Mouse (Mus musculus) brain, adult 2 months (tissue): ENCODE results near the gene Slc16a13.

Experiments
- DNase-seq: peaks from one replicate; pipeline ENCODE4 v3.0.0; 2011; ENCODE audit warnings: low read depth, low spot score

Slc16a13 gene

DNA sequence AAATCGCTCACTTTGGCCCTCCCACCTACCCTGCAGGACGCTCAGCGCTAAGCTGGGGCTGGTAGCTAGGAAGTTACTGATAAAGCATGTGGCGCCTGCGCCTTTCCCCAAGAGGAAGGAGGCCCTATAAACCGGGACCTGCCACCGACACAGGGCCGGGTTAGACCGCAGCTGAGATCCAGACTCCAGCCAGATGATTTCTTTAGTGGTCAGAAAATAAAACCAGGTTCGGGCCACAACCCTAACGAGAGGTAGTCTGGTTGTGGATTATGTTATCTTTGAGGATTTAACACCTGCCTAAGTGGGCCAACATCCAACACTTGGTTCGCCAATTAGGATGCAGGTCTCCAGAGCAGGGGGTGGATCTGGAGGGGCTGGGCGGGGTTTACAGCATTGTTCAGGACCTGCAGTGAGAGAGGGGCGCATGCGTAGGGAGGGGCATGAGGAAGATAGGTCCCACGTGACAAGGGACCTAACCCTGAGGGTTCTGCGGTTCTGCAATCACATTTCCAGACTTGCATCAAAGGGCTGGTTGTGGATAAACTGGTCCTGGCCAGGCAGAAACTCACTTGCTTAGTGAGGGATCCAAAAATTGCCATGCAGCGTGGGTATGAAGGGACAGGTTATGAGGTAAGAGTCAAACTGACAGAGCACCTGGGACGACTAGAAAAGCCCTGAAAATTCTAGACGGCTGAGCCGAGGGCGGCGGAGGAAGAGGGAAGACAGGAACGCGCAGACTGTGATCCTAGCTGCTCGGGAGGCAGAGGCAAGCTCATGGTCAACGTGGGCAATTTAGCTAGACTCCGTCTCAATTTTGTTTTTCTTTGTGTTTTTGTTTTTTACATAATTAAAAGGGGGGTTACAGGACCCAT, at the start of gene Slc16a13:
Slc16a13 (minus strand) TSS at position 334 of the 872 bp plus-strand sequence.
- peak; percentile 100 for DNase-seq

DNA sequence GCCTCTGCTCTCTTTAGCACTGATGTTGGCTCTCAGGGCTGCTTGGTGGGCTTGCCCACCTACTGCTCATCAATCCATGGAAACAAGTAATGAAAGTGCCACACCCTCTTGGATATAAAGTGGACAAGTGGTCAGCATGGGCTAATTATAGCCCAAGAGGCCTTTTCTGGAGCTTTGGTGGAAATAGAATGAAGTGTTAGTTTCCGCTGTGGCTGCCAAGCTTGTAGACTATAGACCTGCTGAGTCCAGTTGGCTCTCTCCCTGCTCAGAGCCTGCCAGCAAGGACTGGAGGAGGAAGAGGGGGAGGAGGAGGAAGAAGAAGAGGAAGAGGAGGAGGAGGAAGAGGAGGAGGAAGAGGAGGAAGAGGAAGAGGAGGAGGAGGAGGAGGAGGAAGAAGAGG, 45.5 kb upstream of the Slc16a13 start:
- DNase-seq = peak; percentile 18

DNA sequence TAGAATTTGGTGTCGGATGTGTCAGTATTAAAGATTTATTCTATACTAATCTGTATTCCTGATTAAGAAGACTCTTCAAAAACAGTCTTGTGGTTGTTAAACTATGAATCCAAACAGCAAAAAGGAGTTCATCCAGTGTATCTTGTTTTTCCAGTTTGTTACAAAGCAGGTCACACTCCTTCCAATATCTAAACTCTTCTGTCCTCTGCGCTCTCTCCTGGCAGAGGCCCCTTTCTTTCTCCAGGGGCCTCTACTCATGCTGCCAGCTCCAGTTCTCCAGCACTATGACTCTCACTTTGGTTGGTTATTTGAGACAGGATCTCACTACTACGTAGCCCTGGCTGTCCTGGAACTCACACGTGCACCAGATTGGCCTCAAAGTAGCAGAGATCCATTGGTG, 45.0 kb upstream of the Slc16a13 start:
- no peak for DNase-seq

DNA sequence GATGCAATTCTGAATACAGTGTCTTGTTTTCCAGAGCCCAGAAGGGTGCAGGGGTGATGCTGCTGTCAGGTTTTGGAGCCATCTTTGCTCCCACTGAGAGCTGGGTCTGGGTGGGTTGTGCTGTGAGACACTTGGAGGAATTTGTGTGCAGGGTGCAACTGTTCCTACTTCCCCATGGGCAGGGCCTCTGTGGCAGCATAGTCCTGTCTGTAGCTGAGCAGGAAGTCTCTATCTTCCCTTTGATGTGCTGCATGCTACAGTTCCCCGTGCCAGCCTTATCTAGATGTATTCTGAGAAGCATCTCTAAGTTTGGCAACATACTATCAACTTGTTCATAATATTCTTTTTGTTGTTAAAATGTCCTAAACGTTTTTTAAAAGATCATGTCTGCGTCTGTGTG, 44.4 kb upstream of the Slc16a13 start:
- DNase-seq = no peak

DNA sequence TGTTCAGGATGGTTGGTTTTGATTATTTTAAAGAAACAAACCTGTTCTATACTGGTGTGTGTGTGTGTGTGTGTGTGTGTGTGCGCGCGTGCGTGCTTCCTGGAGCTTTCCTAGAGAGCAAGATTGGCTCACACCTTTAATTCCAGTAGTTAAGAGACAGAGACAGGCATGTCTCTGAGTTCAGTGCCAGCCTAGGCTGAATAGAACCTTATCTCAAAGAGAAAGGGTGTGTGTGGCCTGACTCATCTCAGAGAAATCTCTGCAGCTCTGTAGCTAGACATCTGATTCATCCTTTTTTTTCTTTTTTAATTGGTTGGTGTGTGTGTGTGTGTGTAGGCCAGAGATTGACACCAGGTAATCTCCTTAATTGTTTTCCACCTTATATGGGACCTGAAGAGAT, 38.2 kb upstream of the Slc16a13 start:
- peak; percentile 17 for DNase-seq

DNA sequence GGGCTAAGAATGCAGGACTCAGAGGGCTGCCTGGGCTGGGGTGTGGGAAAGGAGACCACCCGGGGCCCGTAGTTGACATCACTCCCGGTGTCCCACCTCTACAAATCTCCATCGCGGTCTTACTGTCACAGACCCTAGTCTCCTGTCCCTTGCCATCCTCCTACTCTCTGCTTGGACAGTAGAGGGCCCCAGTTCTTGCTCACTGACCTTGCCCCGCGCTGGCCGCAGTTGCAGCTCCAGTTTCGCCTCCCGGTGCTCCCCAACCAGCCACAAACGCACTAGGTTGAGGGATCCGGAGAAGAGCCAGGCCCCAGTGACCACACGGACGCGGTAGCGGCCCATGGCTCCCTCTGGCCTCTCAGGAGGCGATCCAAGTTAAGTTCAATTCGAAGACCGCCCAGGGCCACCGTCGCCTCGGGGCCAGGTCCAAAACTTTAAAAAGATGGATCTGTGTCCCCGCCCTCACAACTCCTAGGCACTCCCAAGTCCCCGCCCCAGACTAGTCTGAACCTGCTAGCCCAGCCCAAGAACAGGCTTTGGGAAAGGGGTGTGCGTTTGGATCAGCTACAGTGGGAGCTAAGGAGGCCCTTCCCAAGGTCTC, 34.2 kb upstream of the Slc16a13 start, which contains the start of gene Alox12:
Alox12 (minus strand) TSS at position 423 of the 601 bp plus-strand sequence.
- no peak for DNase-seq

DNA sequence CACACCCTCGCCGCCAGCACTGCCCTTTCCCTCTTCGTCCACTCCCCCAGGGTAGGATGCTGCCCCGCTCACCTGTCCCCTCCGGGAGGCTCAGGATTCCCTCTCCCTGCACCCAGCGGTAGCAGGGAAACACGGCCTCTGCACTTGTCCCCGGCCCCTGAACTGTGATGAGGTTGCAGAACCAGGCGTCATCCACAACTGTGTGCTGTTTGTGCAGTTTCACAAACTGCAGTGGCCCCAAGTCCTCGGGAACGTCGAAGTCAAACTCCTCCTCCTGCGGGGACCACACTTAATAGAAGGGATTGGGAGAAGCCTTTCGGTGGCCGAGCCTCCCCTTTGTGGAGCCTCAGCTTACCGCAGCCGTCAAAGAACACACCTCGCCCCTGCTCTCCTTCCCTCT, 33.5 kb upstream of the Slc16a13 start:
- DNase-seq = no peak

DNA sequence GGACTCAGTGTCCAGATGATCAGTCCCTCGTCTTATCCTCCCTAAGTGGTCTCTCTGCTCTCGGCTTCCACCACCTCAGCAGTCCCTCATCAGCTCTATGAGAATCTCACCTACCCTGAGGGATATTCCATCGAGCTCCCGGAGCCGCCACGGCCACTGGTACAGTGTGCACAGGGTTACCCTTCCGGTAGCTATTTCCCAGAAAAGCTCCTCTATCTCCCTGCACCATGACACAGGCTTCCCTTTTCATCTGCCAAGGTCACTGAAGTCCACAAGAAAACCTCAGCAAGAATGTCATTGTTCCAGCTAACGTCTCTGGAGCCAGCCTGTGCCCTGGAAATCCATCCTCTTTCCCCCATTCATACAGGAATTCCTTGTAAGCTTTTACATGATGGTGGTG, 31.0 kb upstream of the Slc16a13 start:
- no peak for DNase-seq

DNA sequence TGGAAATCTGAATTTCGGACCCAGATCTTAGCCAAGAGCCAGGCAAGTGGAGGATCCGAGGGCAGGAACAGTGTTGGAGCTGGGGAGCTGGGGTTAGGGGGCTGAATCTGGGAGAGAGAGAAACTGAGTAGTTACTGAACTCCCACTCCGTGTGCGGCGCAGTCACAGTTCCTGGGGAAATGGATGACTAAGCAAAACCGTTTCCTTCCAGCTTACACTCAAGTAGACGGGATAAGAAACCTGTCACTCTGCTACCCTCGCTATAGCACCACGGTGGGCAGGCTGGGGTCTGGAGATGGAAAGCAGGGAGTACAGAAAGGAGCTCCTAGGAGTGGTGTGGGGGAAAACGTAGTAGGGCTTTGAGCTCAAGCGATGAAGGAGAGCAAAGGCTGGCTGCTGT, 29.3 kb upstream of the Slc16a13 start:
- DNase-seq = no peak

DNA sequence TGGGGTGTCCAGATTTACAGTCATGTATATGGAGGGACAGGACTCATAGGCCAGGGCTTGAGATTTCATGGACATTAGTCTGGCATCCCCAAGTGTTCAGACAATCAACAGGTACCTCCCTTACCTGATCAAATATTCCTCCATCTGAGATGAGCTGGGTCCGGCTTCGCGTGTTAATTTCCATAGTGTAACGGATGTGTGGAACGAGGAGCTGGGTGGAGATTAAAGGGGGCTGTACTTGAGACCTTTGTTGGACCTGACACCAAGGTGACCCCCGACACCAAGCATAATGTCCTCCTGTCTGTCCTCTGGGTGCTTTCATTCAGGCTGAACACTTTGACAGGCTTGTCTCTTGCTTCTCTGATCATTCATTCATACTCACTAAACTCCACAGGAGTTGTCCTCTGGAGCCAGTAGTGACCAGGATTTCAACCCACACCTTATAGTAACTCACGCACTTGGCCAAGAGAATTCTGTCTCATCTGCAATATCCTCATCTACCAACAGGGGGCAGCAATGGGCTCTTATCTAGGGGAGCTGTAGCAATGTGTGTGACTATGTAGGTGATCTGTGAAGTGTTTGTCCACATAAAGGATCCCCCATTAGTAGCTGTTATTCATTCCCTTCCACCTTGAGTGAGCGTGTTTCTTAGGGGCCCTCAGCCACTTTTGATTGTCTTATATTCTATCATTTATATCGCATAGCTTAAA, 26.4 kb upstream of the Slc16a13 start:
- peak; percentile 80 for DNase-seq

DNA sequence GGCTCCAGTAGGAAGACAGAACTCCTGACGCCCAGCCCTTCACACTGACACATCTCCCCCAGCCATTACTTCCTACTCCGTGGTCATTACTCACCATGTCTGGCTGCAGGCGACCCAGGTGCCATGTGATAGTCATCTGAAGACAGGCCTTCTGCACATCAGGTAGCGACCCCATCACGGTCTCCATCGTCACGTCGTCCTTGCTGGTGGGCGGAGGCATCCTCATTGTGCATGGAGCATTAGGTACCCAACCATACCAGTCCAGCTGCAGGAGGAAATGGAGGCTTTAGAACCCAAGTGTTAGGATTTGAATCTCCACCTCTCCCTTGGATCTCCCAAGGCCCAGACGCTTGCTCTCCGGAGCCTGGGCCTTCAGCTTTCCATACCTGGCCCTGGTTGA, 21.7 kb upstream of the Slc16a13 start:
- no peak for DNase-seq

DNA sequence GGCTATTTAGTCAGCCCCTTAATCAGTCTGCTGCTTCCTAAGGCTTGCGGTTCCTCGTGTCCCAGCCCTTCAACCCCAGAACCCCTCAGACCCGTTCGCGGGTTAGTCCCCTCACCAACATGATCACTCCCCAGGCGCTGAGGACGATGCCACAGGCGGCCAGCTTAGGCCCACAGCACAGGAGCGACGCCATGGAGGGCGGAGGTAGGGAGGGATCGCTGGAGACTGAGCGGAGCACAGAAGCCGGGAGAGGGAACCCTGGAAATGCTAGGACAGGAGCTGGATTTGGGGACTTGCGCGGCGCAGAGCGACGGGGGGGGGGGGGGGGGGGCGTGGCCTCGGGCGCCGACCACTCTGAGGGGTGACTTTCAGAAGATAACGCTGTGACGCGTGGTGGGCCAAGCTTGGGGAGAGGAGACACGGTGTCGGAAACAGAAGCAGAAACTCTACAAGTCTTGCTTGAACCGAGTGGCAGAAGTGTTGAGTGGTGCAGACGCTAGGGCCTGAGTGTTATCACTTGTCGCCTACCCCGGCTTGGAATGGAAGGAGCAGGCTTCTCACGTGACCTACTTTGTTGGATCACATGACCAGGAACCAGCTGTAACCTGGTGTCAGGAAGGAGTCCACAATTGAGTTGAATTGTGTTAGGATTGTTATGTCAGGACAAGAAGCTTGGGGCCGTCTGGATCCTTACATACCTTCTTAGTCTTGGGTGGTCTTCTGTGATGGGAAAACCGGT, 18.8 kb upstream of the Slc16a13 start, which contains the start of the genes Gm21988 and Rnasek:
Gm21988 (minus strand) TSS at position 290 of the 739 bp plus-strand sequence.
Rnasek (minus strand) TSS at position 302 of the 739 bp plus-strand sequence.
- peak; percentile 96 for DNase-seq

DNA sequence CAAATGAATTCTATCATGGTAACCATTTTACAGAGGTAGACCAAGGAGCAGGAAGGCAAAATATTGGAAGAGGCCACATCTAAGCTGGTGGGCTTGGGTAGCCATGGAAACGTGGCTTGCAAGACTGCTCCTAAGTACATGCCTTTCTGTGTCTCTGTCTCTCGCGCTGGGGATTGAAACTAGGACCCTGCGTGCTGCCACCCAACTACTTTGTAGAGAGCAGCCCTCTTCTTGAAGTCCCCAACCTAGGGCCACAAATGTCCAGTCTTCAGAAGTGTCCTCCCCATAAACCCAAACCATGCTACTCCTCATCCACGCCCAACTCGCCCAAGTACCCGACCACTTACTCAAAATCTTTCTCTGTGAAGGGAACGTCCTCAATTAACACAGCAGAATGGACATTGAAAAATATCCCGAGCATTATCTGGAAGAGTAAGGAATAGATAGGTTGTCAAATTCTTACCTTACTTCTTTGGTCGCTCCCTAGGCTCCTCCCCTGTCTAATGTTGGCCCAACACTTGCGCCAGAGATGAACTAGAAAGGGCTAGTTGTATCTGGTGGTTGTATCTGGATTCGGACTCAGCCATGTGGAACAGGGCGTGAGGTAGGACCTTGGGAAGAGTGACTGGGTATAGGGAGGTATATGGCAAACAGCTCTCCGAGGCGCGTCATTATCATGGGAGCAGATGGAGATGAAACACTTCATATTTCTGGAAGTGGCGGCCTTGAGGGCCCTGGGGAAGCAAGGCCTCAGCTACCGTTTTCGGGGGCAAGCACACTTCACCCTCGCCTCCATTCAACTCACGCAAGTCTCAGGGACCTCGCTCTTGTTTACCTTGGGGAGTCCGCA, 18.0 kb upstream of the Slc16a13 start:
- peak; percentile 56 for DNase-seq

DNA sequence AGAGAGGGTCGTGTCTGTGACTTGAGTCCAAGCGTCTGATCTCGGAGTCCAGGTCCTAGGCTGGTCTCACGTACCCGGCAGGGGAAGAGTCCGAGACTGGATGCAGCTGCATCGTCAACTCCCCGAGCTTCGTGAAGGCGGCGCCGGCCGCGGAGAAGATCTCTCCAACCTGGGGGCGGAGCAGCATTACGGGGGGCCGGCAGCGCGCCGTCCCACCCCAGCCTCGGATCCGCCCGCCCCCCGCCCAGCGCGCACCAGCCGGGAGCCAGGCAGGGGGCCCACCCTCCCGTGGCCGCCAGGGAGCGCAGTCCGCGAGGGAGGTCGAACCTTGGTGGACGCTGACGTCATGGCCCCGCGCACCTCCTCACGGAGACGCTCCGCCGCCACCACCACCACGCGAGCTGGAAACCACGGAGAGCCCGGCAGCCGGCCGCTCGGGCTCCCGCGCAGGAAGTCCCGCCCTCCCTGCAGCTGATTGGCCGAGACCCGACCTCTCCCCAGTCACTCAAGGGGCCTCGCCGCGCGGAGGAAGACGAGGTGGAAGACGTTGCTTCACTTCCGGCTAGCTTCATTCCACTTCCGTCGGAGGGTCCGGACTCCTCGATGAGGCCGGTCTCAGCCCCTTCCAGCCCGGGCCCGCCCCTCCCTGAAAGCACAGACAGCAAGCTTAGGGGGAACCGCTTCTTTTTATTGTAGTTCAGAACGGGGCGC, 16.7 kb upstream of the Slc16a13 start, which contains the start of gene 0610010K14Rik:
0610010K14Rik (minus strand) TSS at position 458 of the 711 bp plus-strand sequence.
- peak; percentile 99 for DNase-seq

DNA sequence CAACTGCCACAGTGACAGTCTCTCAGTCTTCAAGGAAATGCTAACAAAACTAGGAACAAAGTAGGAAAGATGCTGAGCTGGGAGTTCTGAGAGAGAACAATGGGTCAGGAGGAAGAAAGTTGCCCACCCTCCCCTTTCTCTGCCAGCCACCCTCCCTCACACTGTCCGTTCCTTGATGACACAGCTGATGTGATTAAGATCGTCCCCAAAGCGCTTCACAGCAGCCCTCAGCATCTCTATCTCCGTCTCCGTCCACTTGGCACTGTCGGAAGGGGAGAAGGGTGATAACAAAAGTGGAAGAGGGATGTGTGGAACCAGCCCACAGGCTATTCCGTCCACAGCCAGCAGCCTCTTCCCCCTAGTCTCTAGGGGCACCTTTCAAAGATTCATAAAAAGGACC, 15.9 kb upstream of the Slc16a13 start:
- DNase-seq = no peak

DNA sequence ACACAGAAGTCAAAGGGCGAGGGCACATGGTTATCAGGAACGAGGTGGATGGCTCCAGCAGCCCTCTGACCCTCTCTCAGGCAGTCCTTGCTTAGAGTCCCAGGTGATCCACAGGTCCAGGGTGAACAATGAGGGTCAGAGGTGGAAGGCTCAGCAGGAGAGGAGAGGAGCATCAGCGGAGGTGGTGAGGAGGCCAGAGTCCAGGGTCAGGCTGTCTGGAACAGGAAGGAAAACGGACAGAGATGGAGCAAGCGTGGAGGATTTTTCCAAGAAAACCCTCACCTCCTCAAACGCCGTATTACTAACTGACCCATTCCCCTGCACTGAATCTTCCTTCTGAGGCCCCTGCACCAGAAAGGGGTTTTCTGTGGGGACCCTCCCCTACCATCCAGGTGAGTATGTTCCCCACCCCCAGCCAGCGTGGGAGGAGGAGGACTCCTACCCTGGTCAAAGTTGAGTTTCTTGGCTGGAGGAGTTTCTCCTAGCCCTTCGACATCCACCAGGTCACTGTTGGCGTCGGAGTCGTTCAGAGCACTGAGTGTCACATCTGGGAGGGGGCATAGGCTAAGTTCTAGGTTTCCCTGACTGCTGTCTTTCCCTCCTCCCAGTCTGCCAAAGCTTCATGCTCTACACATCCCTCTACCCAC, 14.5 kb upstream of the Slc16a13 start:
- no peak for DNase-seq

DNA sequence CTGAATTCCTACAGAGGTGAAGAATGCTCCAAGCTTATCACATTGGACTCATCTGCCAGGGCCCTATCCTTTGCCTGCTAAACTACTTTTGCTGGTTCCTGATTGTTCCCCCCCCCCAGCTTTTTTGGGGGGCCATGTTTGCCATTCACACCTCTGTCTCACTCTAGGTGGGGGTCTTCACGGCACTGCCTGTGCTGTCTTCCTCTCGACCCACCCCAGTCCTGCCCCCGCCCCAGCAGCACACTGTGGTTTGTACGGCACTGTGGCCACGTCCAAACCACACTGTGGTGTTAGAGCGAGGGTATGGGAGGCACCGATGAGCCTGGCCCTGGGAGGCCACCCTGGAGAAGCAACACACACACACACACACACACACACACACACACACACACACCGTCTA, 13.6 kb upstream of the Slc16a13 start:
- no peak for DNase-seq

DNA sequence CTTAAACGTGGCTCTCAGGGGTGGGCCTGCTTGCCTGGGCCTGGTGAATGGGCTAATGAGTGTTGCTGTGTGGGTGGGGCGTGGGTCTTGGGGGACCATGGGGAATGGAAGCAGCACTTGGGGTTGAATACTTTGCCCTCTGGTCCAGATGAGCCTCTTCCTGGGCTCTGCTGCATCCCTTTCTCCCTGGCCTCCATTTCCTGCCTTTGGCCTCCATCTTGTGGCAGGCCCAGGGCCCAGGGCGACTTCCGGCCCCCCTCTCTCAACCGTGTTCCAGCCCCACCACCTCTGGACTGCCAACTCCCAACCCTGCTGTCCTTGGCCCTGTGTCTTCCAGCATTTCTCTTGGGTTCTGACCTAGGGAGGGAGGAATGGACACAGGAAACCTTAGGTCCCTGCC, 13.2 kb upstream of the Slc16a13 start:
- DNase-seq = no peak

DNA sequence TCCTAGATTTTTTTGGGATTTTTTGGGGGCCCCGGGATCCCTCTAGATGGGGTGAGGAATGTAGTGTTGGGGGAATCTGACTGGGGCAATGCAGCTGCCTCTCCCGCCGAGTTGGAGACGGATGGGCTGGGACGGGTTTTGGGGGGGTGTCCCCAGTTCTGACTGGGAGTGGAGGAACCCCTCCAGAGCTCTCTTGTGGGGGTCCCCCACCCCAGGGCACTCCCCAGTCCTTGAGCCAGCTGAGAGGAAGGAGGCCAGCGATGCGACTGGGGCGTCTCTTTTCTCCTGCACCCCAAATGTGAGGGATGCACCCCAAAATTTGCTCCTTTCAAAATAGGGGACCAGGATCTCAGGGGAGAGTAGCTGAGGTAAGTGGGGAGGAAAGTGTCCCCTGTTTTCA, 12.2 kb upstream of the Slc16a13 start:
- DNase-seq = no peak
